Mouse (Mus musculus) embryonic facial prominence, embryonic 11.5 days (tissue): ENCODE results near the gene Cope. TPM values are rescaled to one million over a fixed set of nuclear protein-coding genes. Genes with fewer than 3 reads are reported as not detected.
A peak's percentile ranks its signal among the peaks of the same experiment; 100 is the strongest.

Source experiments
- ATAC-seq: fragments of 200-750 bp; cut with Nextera tagmentation; replicated peaks from 2 replicates; pipeline ENCODE4 v1.8.0; 2017; ENCODE audit warnings: low read depth; ENCODE audit not compliant: insufficient number of reproducible peaks, low FRiP score, low TSS enrichment
- DNase-seq: peaks from one replicate; pipeline ENCODE4 v3.0.0-alpha.2; 2015; ENCODE audit warnings: low spot score
- H3K27ac ChIP-seq: fragments of 300-500 bp; sonication (generic); replicated peaks from 2 replicates; pipeline ENCODE4 v1.5.1; 2014; ENCODE audit warnings: mild to moderate bottlenecking, low read depth, low read length, control low read depth
- H3K27me3 ChIP-seq: fragments of 300-500 bp; sonication (generic); 2 replicates; pipeline ENCODE4 v1.6.1; 2014; ENCODE audit warnings: mild to moderate bottlenecking, low read length, moderate library complexity, mixed read lengths; ENCODE audit not compliant: control insufficient read depth, insufficient read depth
- H3K36me3 ChIP-seq: fragments of 300-500 bp; sonication (generic); replicated peaks from 2 replicates; pipeline ENCODE4 v1.6.1; 2014; ENCODE audit warnings: low read depth, mild to moderate bottlenecking, low read length, moderate library complexity, mixed read lengths; ENCODE audit not compliant: control insufficient read depth, insufficient read depth
- H3K4me1 ChIP-seq: fragments of 300-500 bp; sonication (generic); 2 replicates; pipeline ENCODE4 v1.6.1; 2014; ENCODE audit warnings: low read length, mixed read lengths; ENCODE audit not compliant: control insufficient read depth, insufficient read depth
- H3K4me2 ChIP-seq: fragments of 300-500 bp; sonication (generic); 2 replicates; pipeline ENCODE4 v1.6.1; 2014; ENCODE audit warnings: low read depth, mild to moderate bottlenecking, control low read depth, low read length, moderate library complexity
- H3K4me3 ChIP-seq: fragments of 300-500 bp; sonication (generic); 2 replicates; pipeline ENCODE4 v1.5.1; 2014; ENCODE audit warnings: low read depth, low read length, control low read depth
- H3K9ac ChIP-seq: fragments of 300-500 bp; sonication (generic); replicated peaks from 2 replicates; pipeline ENCODE4 v1.6.1; 2014; ENCODE audit warnings: mild to moderate bottlenecking, control low read depth, low read length
- H3K9me3 ChIP-seq: fragments of 300-500 bp; sonication (generic); replicated peaks from 2 replicates; pipeline ENCODE4 v1.6.1; 2016; ENCODE audit warnings: mild to moderate bottlenecking, low read length, inconsistent platforms, mixed read lengths; ENCODE audit not compliant: control insufficient read depth
- WGBS: fragments of 180-500 bp; shearing (Covaris S2); extraction: QIAGEN DNeasy Blood & Tissue Kit; methylation state at CpG from one replicate; pipeline ENCODE4 v1.1.7; 2014; 5-methylcytosine and 5-hydroxymethylcytosine counted together
- polyA plus RNA-seq: library from polyadenylated mRNA; unstranded; fragments of >200 nt; fragmentation: Nextera tagmentation; extraction: Ambion mirVana; gene quantifications from 2 replicates; pipeline ENCODE4 v1.2.1, GENCODE M21; 2014

Cope gene
- polyA plus RNA-seq, 1 experiment from 2014 or later, result 220 TPM

DNA sequence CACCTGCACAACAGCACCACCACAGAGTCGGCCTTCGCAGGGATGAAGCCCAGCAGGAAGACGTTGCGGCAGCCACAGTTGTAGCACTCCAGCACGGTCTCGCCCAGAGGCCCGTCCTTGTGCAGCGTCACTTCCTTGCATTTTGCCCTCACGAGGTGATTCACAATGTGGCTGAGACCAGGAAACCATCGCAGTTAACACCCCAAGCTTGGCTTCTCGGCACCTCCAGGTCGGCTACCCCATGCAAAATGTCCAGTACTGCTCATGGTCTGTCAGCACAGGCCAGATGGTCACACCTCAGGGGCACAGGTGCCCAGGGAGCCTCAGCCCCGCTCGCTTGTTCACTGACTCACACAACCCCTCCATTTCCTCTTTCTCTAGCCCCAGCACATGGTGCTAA lies 39.7 kb downstream of the Cope start:
- WGBS, result 95% methylated on average over 14 of the region's 14 CpGs
- Histone ChIP-seq H3K4me2 (no peak overlapping the region), H3K27ac (no peak overlapping the region), H3K9ac (no peak overlapping the region), H3K27me3 (no peaks in the 10 kb centered on the region), H3K9me3 (no peaks in the 10 kb centered on the region), H3K4me3 (no peak overlapping the region), H3K4me1 (peaks cover 3% of the 10 kb centered on the region; the same call in 1 of the 2 replicates), H3K36me3 (peaks cover 9% of the 10 kb centered on the region)
- DNase-seq (no peak), ATAC-seq (no peak)

DNA sequence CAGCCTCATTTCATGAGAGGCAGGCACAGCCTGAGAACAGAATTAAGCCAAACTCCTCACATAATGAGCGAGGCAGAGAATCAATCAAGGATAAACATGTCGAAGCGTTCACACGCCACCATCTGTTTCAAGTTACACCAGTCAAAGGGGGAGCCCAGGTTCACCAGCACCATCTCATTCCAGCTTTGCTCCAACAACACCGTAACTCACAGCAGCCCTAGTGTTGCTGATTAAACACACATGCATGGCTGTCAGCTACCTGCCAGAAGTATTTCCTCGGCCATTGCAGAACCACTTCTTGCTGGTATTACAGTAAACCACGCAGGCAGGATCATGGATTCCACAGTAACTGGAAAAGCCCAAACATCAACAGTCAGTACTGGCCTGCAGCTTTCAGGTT lies 40.8 kb downstream of the Cope start:
- WGBS, result 37% methylated on average over 7 of the region's 7 CpGs
- Histone ChIP-seq H3K27ac (no peak overlapping the region; the same call in 1 of the 2 replicates), H3K9me3 (no peaks in the 10 kb centered on the region), H3K4me1 (peaks cover 3% of the 10 kb centered on the region; the same call in 1 of the 2 replicates), H3K36me3 (peaks cover 6% of the 10 kb centered on the region), H3K27me3 (no peaks in the 10 kb centered on the region), H3K9ac (no peak overlapping the region), H3K4me3 (no peak overlapping the region), H3K4me2 (no peak overlapping the region)
- peak; percentile 64 for DNase-seq
- ATAC-seq, result peak; percentile 10; the same call in 1 of the 2 replicates

DNA sequence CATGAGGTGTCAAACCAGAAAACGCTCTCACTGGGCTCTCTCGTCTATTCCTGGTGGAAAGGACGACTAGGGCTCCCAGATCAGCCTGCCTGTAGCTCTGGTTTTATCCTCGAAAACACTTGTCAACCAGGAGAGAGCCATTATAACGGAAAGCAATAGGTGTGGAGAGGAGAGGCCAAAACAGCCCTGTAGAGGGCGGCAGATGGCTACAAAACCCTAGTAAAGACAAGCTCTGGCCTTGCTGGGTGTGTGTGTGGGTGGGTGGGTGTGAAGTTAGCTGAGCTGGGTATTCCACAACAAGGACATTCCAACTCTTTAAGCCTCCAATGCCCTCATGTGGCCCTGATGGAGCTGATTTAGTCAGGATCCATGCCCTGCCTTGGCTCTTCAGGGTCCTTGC lies 41.4 kb downstream of the Cope start:
- H3K9ac ChIP-seq, result no peak overlapping the region; the same call in 1 of the 2 replicates
- WGBS, result 62% methylated on average over 6 of the region's 6 CpGs
- no peaks in the 10 kb centered on the region for H3K9me3 ChIP-seq
- no peak overlapping the region; the same call in 1 of the 2 replicates for H3K27ac ChIP-seq
- H3K4me2 ChIP-seq, result no peak overlapping the region
- no peak overlapping the region for H3K4me3 ChIP-seq
- peaks cover 3% of the 10 kb centered on the region; the same call in 1 of the 2 replicates for H3K4me1 ChIP-seq
- peaks cover 2% of the 10 kb centered on the region for H3K36me3 ChIP-seq
- peak; percentile 56 for DNase-seq
- no peaks in the 10 kb centered on the region for H3K27me3 ChIP-seq
- no peak for ATAC-seq

DNA sequence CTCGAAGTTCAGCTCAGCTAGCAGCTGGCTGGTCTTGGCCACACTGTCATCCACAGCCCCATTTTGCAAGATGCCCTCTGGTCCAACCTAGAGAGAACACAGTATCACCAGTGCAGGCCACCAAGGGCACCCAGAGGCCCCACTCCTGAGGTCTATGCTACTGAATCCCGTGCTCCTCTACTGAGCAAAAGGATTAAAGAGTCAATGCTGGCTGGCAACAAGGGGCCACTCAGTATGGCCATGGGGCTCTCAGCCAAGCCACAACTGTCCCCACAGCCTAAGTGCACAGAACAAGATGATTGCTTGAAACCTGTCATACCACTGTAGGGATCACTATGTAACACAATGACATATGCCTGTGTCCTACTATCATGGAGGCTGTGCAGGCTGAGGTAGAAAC lies 42.0 kb downstream of the Cope start:
- Histone ChIP-seq H3K4me2 (no peak overlapping the region), H3K9ac (no peak overlapping the region), H3K27ac (no peak overlapping the region), H3K27me3 (no peaks in the 10 kb centered on the region), H3K4me1 (peaks cover 3% of the 10 kb centered on the region; the same call in 1 of the 2 replicates), H3K36me3 (peaks cover 2% of the 10 kb centered on the region), H3K9me3 (no peaks in the 10 kb centered on the region), H3K4me3 (no peak overlapping the region)
- 91% methylated on average over 2 of the region's 2 CpGs for WGBS
- ATAC-seq (no peak), DNase-seq (no peak)

DNA sequence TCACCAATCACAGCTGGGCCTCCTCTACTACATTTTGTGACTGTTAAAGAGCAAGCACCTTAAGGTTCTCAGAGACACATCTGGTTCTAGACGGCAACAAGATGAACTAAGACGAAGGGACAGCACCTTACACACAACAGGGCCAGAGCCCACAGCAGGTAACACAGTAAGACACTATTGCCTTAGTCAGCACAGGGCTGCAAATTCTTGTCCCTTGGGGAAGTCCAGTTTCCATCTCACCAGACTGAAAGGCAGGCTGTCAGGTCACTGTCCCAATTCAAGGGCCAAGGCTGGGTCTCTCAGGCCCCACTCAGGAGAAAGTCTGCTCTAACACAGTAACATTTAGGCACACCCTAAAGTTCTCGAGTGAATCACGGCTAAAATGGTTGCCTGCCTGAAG lies 45.1 kb downstream of the Cope start:
- Histone ChIP-seq H3K4me1 (peaks cover 9% of the 10 kb centered on the region), H3K9me3 (no peaks in the 10 kb centered on the region), H3K27me3 (no peaks in the 10 kb centered on the region), H3K9ac (no peak overlapping the region), H3K4me2 (no peak overlapping the region), H3K27ac (no peak overlapping the region), H3K4me3 (no peak overlapping the region), H3K36me3 (no peaks in the 10 kb centered on the region; the same call in 1 of the 2 replicates)
- WGBS, result 79% methylated on average over 4 of the region's 4 CpGs
- no peak for ATAC-seq
- DNase-seq, result no peak

DNA sequence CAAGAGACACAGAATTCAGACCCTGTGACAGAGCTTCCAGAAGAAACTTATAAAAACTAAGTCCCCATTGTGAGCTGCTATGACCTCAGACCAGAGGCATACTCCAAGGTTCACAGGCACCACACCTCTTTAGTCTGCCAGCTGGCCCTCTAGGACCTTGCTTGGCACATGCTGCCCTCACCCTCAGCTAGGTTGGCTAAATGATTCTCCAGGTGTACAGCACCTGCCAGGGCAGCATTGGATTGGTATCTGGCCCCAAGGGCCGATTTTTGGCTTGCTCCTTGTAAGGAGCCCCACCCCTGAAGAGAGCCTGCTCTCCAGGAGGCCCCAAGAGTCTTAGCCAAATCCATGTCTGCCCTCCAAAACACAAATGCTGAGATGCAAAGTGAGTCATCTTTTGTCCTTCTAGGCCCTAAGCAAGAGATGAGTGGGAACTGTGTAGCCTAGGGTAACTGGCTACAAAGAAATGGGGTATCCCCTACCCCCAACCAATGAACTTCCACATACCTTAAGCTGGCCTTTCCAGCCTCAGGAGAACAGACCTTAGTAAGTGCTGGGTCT lies 45.6 kb downstream of the Cope start:
- WGBS, result 73% methylated on average over 1 of the region's 1 CpGs
- Histone ChIP-seq H3K9ac (no peak overlapping the region), H3K9me3 (no peaks in the 10 kb centered on the region), H3K27me3 (no peaks in the 10 kb centered on the region), H3K4me3 (no peak overlapping the region), H3K4me1 (peaks cover 9% of the 10 kb centered on the region), H3K36me3 (no peaks in the 10 kb centered on the region; the same call in 1 of the 2 replicates), H3K27ac (no peak overlapping the region), H3K4me2 (no peak overlapping the region)
- ATAC-seq (no peak), DNase-seq (no peak)

DNA sequence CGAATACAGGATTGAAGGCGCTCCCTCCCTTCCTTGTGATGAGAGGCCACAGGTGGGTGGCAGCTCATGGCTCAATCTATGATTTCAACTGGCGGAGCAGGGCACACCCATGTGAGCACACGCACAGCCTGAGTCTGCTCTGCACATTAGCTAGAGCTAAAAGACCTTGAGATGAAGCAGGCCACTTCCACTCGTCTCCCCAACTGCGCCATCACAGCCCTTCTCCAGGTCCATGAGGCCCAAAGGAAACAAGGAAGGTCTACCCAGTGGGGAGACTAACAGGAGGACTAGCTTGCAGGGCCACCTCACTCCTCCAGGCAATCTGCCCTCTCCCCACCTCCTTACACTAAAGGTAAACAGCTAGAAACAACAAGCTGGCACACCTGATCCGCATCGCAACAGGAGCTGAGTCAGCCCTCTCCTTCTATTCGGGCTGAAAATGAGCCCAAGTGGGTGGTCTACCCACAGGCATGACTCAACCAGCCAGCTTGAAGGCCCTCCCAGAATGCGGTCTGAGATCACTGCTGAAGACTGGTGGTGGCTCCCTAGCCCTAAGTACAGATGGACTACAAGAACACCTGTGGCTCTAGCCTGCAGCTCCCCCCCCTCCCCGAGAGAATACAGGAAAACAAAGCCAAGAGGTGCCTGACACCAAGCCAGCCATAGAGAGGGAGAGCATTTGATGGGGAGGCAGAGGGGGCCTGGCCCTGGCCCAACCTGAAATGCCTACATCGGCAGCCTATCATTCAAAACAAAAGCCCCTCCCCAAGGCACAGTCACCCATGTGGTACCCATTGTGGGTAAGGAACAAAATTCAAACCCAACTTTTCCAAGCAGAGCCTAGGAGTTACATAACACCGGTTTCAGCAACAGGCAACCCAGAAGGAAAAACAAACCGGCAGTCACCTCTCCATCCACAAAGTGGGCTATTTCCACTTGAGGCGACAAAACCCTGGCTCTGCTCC lies 49.0 kb downstream of the Cope start:
- Histone ChIP-seq H3K9ac (peak overlapping the region; percentile 97), H3K36me3 (no peaks in the 10 kb centered on the region; the same call in 1 of the 2 replicates), H3K9me3 (no peaks in the 10 kb centered on the region), H3K4me1 (peaks cover 8% of the 10 kb centered on the region), H3K4me3 (peak overlapping the region; percentile 100), H3K4me2 (peak overlapping the region; percentile 95), H3K27ac (no peak overlapping the region), H3K27me3 (no peaks in the 10 kb centered on the region)
- 55% methylated on average over 15 of the region's 15 CpGs for WGBS
- ATAC-seq (no peak), DNase-seq (peak; percentile 32)

DNA sequence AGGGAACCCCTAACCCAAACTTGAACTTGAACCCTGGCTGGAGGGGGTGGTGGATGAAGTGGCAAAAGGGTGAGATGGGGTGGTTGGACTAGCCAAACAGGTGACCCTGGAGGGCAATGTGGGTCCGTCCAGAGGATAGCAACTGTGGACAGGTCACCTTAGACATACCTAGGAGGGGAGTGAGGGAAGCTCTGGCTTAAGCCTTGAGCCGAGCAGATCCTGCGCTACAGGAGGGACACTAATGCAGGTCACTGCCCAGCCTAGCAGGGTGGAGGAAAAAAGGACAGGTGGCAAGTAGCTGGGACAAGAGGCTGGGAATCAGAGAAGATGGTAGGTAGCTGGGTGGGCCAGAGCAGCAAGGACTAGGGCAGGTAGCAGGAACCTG lies 49.7 kb downstream of the Cope start:
- Histone ChIP-seq H3K4me2 (peak overlapping the region; percentile 95), H3K4me3 (peak overlapping the region; percentile 100), H3K9me3 (no peaks in the 10 kb centered on the region), H3K4me1 (peaks cover 8% of the 10 kb centered on the region), H3K9ac (peak overlapping the region; percentile 97), H3K27me3 (no peaks in the 10 kb centered on the region), H3K36me3 (no peaks in the 10 kb centered on the region; the same call in 1 of the 2 replicates), H3K27ac (no peak overlapping the region)
- ATAC-seq, result no peak
- WGBS, result 19% methylated on average over 3 of the region's 3 CpGs
- no peak for DNase-seq
